Mouse (Mus musculus) midbrain, embryonic 16.5 days (tissue): ENCODE measurements around the gene Prpf38b. TPM values are rescaled to one million over a fixed set of nuclear protein-coding genes. Genes with fewer than 3 reads are reported as not detected.

ENCODE experiments used
- ATAC-seq: fragments of 200-750 bp; cut with Nextera tagmentation; 2 replicates; pipeline ENCODE4 v1.8.0; 2017; ENCODE audit warnings: moderate TSS enrichment
- H3K27ac ChIP-seq: fragments of 300-500 bp; sonication (generic); 2 replicates; pipeline ENCODE4 v1.5.1; 2014; ENCODE audit warnings: mild to moderate bottlenecking, low read length, mixed read lengths
- H3K27me3 ChIP-seq: fragments of 300-500 bp; sonication (generic); 2 replicates; pipeline ENCODE4 v1.6.1; 2014; ENCODE audit warnings: low read depth, low read length, mixed read lengths; ENCODE audit not compliant: control insufficient read depth, insufficient read depth
- H3K36me3 ChIP-seq: fragments of 300-500 bp; sonication (generic); 2 replicates; pipeline ENCODE4 v1.6.1; 2014; ENCODE audit warnings: mild to moderate bottlenecking, low read length, moderate library complexity, mixed read lengths; ENCODE audit not compliant: control insufficient read depth, insufficient read depth
- H3K4me1 ChIP-seq: fragments of 300-500 bp; sonication (generic); 2 replicates; pipeline ENCODE4 v1.6.1; 2014; ENCODE audit warnings: mild to moderate bottlenecking, low read length, mixed read lengths; ENCODE audit not compliant: control insufficient read depth, insufficient read depth
- H3K4me2 ChIP-seq: fragments of 300-500 bp; sonication (generic); 2 replicates; pipeline ENCODE4 v1.6.1; 2014; ENCODE audit warnings: mild to moderate bottlenecking, low read length, mixed read lengths
- H3K4me3 ChIP-seq: fragments of 300-500 bp; sonication (generic); 2 replicates; pipeline ENCODE4 v1.5.1; 2014; ENCODE audit warnings: low read depth, mild to moderate bottlenecking, low read length, moderate library complexity, mixed read lengths
- H3K9ac ChIP-seq: fragments of 300-500 bp; sonication (generic); 2 replicates; pipeline ENCODE4 v1.6.1; 2014; ENCODE audit warnings: low read depth, low read length, mixed read lengths
- H3K9me3 ChIP-seq: fragments of 300-500 bp; sonication (generic); replicated peaks from 2 replicates; pipeline ENCODE4 v1.6.1; 2014; ENCODE audit warnings: mild to moderate bottlenecking, low read length, mixed read lengths; ENCODE audit not compliant: control insufficient read depth, poor library complexity, severe bottlenecking
- WGBS: fragments of 180-500 bp; shearing (Covaris S2); extraction: QIAGEN DNeasy Blood & Tissue Kit; methylation state at CpG from one replicate; pipeline ENCODE4 v1.1.7; 2014; 5-methylcytosine and 5-hydroxymethylcytosine counted together
- polyA plus RNA-seq: library from polyadenylated mRNA; unstranded; fragments of >200 nt; fragmentation: Nextera tagmentation; extraction: Ambion mirVana; gene quantifications from 2 replicates; pipeline ENCODE4 v1.2.1, GENCODE M21; 2015

Gene Prpf38b
- polyA plus RNA-seq, 1 experiment from 2014 or later = 54.2 TPM

- H3K27me3 ChIP-seq = no peaks in the 10 kb centered on the region
- H3K36me3 ChIP-seq = no peaks in the 10 kb centered on the region
- H3K4me3 ChIP-seq = no peak overlapping the region
- H3K27ac ChIP-seq = no peak overlapping the region
- no peak overlapping the region for H3K4me2 ChIP-seq
- ATAC-seq = no peak
- H3K4me1 ChIP-seq = no peaks in the 10 kb centered on the region
- no peak overlapping the region for H3K9ac ChIP-seq
- H3K9me3 ChIP-seq = no peaks in the 10 kb centered on the region
- WGBS = 96% methylated on average over 6 of the region's 6 CpGs
These were observed 22.0 kb upstream of the Prpf38b start for GRCm38 (mm10) chr3:108933557-108933956.

GRCm38 (mm10) chr3:108926308-108926707, 14.8 kb upstream of the Prpf38b start:
- no peak for ATAC-seq
- no peak overlapping the region for H3K27ac ChIP-seq
- H3K9me3 ChIP-seq = no peaks in the 10 kb centered on the region
- no peak overlapping the region for H3K9ac ChIP-seq
- WGBS = 82% methylated on average over 1 of the region's 1 CpGs
- H3K4me1 ChIP-seq = no peaks in the 10 kb centered on the region
- no peaks in the 10 kb centered on the region for H3K36me3 ChIP-seq
- H3K4me3 ChIP-seq = no peak overlapping the region
- no peak overlapping the region for H3K4me2 ChIP-seq
- H3K27me3 ChIP-seq = no peaks in the 10 kb centered on the region

- 93% methylated on average over 4 of the region's 4 CpGs for WGBS
- no peaks in the 10 kb centered on the region for H3K4me1 ChIP-seq
- H3K4me2 ChIP-seq = no peak overlapping the region
- no peak overlapping the region for H3K27ac ChIP-seq
- no peak overlapping the region for H3K9ac ChIP-seq
- no peaks in the 10 kb centered on the region for H3K36me3 ChIP-seq
- H3K27me3 ChIP-seq = no peaks in the 10 kb centered on the region
- no peaks in the 10 kb centered on the region for H3K9me3 ChIP-seq
- no peak for ATAC-seq
- H3K4me3 ChIP-seq = no peak overlapping the region
These were observed 14.2 kb upstream of the Prpf38b start for GRCm38 (mm10) chr3:108925677-108926076.

GRCm38 (mm10) chr3:108921822-108922221, 10.3 kb upstream of the Prpf38b start:
- no peaks in the 10 kb centered on the region for H3K9me3 ChIP-seq
- ATAC-seq = no peak
- no peaks in the 10 kb centered on the region for H3K4me1 ChIP-seq
- WGBS = 93% methylated on average over 1 of the region's 1 CpGs
- H3K9ac ChIP-seq = no peak overlapping the region
- no peak overlapping the region for H3K4me3 ChIP-seq
- no peaks in the 10 kb centered on the region for H3K36me3 ChIP-seq
- no peak overlapping the region for H3K4me2 ChIP-seq
- no peaks in the 10 kb centered on the region for H3K27me3 ChIP-seq
- H3K27ac ChIP-seq = no peak overlapping the region

- H3K36me3 ChIP-seq = no peaks in the 10 kb centered on the region
- no peak overlapping the region for H3K9ac ChIP-seq
- no peak overlapping the region for H3K27ac ChIP-seq
- H3K9me3 ChIP-seq = no peaks in the 10 kb centered on the region
- H3K4me2 ChIP-seq = no peak overlapping the region
- ATAC-seq = no peak
- H3K4me1 ChIP-seq = no peaks in the 10 kb centered on the region
- H3K27me3 ChIP-seq = no peaks in the 10 kb centered on the region
- 90% methylated on average over 3 of the region's 3 CpGs for WGBS
- no peak overlapping the region for H3K4me3 ChIP-seq
These were observed 9.0 kb upstream of the Prpf38b start for GRCm38 (mm10) chr3:108920442-108921070.

- Histone ChIP-seq H3K4me3 (no peak overlapping the region), H3K4me2 (no peak overlapping the region), H3K9me3 (no peaks in the 10 kb centered on the region), H3K27ac (no peak overlapping the region), H3K27me3 (no peaks in the 10 kb centered on the region), H3K36me3 (no peaks in the 10 kb centered on the region), H3K9ac (no peak overlapping the region), H3K4me1 (no peaks in the 10 kb centered on the region)
- no peak for ATAC-seq
- WGBS = 96% methylated on average over 1 of the region's 1 CpGs
These were observed 7.3 kb upstream of the Prpf38b start for GRCm38 (mm10) chr3:108918852-108919251.

GRCm38 (mm10) chr3:108917986-108918385, 6.5 kb upstream of the Prpf38b start:
- no peak overlapping the region for H3K27ac ChIP-seq
- WGBS = 52% methylated on average over 3 of the region's 3 CpGs
- no peaks in the 10 kb centered on the region for H3K27me3 ChIP-seq
- H3K4me3 ChIP-seq = no peak overlapping the region
- H3K36me3 ChIP-seq = no peaks in the 10 kb centered on the region
- no peaks in the 10 kb centered on the region for H3K9me3 ChIP-seq
- ATAC-seq = no peak
- H3K4me2 ChIP-seq = no peak overlapping the region
- H3K4me1 ChIP-seq = no peaks in the 10 kb centered on the region
- H3K9ac ChIP-seq = no peak overlapping the region

GRCm38 (mm10) chr3:108916857-108917256, 5.3 kb upstream of the Prpf38b start:
- H3K27ac ChIP-seq = no peak overlapping the region
- H3K9me3 ChIP-seq = no peaks in the 10 kb centered on the region
- H3K9ac ChIP-seq = no peak overlapping the region
- no peaks in the 10 kb centered on the region for H3K36me3 ChIP-seq
- 36% methylated on average over 4 of the region's 4 CpGs for WGBS
- H3K4me1 ChIP-seq = peaks cover 4% of the 10 kb centered on the region; the same call in 1 of the 2 replicates
- H3K4me2 ChIP-seq = no peak overlapping the region
- no peak for ATAC-seq
- H3K27me3 ChIP-seq = no peaks in the 10 kb centered on the region
- no peak overlapping the region for H3K4me3 ChIP-seq

- 98% methylated on average over 1 of the region's 1 CpGs for WGBS
- no peak overlapping the region for H3K9ac ChIP-seq
- no peak overlapping the region for H3K27ac ChIP-seq
- no peaks in the 10 kb centered on the region for H3K9me3 ChIP-seq
- peaks cover 4% of the 10 kb centered on the region; the same call in 1 of the 2 replicates for H3K4me1 ChIP-seq
- no peak overlapping the region for H3K4me3 ChIP-seq
- no peak overlapping the region for H3K4me2 ChIP-seq
- no peaks in the 10 kb centered on the region for H3K36me3 ChIP-seq
- H3K27me3 ChIP-seq = no peaks in the 10 kb centered on the region
- ATAC-seq = no peak
These were observed 4.5 kb upstream of the Prpf38b start for GRCm38 (mm10) chr3:108915999-108916398.
